Mouse (Mus musculus): ENCODE measurements at regions not wholly inside any gene's neighbourhood (a gene's known extent, or its start where the extent isn't known, plus 50 kb on each side); places are given as distances from the start of the nearest gene placed in this dataset.

DNA sequence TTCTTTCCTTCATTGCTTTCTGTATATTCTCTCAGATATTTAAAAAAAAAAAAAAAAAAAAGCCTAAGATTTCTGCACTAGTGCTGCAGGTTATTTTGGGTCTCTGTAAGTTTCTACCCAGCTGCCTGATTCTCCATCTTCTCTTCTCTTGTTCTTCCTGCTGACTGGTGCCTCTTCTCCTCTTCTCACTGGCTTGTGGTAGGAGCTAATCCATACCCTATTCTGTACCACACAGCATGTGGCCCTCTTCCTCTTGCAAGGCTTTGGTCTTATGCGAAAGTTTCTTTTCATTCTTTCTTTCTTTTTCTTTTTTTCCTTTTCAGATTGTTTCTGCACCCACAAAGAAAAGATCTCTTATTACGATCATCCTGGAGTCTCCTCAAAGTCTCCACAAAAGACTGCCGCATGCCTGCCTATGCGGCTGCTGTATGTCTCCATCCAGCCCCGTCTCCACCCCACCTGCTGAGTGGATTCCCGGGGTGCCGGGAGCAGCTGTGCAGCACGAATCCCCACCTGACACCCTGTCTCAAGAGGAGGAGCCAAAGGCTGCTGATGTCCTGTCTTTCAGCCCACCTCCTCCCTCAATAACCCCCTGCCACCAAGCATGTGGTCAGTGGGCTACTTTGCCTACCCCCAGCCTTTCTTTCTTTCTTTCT is 66.3 kb downstream of the Ythdf1 start:
- H3K27ac ChIP-seq (ENCODE audit: insufficient read depth, low read length): no peak overlapping the region
- H3K4me3 ChIP-seq (ENCODE audit: insufficient read depth, low read length): no peak overlapping the region
- no peak for TF ChIP-seq POLR2A (IDR thresholded peaks at IDR 0.05; ENCODE audit: extremely low read depth, insufficient read depth, low read length)
- no peak for TF ChIP-seq CTCF (IDR thresholded peaks at IDR 0.05; ENCODE audit: extremely low read depth, insufficient read depth, low read length)
- no peaks in the 10 kb centered on the region for H3K4me1 ChIP-seq (ENCODE audit: control insufficient read depth, insufficient read depth, low read length)

DNA sequence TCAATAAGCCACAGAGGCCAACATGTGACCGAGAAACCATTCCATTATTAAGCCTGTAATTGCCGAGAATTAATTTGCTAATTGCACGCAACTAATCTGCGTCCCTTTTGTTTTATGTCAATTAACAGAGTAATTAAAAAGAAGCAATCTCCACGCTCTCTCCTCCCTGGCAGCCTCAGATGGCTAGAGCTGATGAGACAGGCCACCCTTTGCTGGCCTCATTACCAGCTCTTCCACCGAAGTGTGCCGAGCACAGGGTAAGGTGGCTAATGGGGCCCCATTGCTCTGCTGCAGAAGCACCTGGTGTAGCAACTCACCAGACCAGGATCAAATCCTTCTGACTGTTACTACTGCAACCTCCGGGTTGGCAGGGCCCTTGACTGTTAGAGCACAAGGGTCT is 70.8 kb upstream of the Bhlhe23 start:
- no peak for TF ChIP-seq POLR2A (IDR thresholded peaks at IDR 0.05; ENCODE audit: extremely low read depth, insufficient read depth, low read length)
- no peak for TF ChIP-seq CTCF (IDR thresholded peaks at IDR 0.05; ENCODE audit: extremely low read depth, insufficient read depth, low read length)
- H3K27ac ChIP-seq (ENCODE audit: insufficient read depth, low read length): no peak overlapping the region
- H3K4me3 ChIP-seq (ENCODE audit: insufficient read depth, low read length): no peak overlapping the region
- H3K4me1 ChIP-seq (ENCODE audit: control insufficient read depth, insufficient read depth, low read length): no peaks in the 10 kb centered on the region; the same call in 1 of the 2 replicates

DNA sequence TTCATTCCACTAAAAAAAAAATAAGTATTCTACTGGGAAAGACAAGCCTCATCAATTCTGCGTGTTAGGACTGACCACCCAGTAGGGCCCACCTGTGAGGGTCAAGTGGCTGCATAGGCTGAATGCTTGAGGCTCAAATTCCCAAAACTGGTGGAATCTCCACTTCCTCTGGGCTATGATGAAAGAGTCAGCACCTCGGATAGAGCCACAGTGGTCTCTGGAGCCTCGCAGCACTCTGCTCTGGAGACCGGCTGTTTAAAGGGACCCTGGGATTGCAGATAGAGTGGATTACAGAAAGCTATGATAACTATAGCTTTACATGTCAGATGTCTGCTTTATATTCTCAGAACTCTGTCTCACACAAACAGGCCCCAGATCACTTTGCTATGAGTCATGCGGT is 68.3 kb upstream of the Bhlhe23 start:
- TF ChIP-seq CTCF (IDR thresholded peaks at IDR 0.05; ENCODE audit: extremely low read depth, insufficient read depth, low read length) (no peak), POLR2A (IDR thresholded peaks at IDR 0.05; ENCODE audit: extremely low read depth, insufficient read depth, low read length) (no peak)
- Histone ChIP-seq H3K4me1 (ENCODE audit: control insufficient read depth, insufficient read depth, low read length) (no peaks in the 10 kb centered on the region; the same call in 1 of the 2 replicates), H3K27ac (ENCODE audit: insufficient read depth, low read length) (no peak overlapping the region), H3K4me3 (ENCODE audit: insufficient read depth, low read length) (no peak overlapping the region)

DNA sequence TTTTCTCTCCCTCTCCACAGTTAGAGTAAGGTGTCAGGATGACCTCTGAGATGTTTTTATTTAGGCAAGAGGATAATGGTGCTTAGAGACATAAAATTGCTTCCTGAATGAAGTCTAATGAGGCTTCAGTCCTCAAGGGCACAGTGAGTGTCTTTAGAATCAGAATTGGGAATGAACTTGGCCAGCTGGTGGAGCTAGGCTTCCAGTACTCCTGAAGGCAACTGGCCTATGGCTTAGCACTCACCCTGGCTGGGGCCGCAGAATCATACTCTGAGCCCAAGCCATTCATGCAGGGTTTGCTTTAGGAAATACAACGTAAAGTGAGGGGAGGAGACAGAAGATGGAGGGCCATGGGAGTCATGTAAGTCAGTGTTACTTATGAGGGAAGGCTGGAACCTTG is 67.0 kb upstream of the Bhlhe23 start:
- H3K4me3 ChIP-seq (ENCODE audit: insufficient read depth, low read length): no peak overlapping the region
- no peak overlapping the region for H3K27ac ChIP-seq (ENCODE audit: insufficient read depth, low read length)
- TF ChIP-seq POLR2A (IDR thresholded peaks at IDR 0.05; ENCODE audit: extremely low read depth, insufficient read depth, low read length): no peak
- peak; percentile 28 for TF ChIP-seq CTCF (IDR thresholded peaks at IDR 0.05; ENCODE audit: extremely low read depth, insufficient read depth, low read length)
- H3K4me1 ChIP-seq (ENCODE audit: control insufficient read depth, insufficient read depth, low read length): no peaks in the 10 kb centered on the region; the same call in 1 of the 2 replicates

DNA sequence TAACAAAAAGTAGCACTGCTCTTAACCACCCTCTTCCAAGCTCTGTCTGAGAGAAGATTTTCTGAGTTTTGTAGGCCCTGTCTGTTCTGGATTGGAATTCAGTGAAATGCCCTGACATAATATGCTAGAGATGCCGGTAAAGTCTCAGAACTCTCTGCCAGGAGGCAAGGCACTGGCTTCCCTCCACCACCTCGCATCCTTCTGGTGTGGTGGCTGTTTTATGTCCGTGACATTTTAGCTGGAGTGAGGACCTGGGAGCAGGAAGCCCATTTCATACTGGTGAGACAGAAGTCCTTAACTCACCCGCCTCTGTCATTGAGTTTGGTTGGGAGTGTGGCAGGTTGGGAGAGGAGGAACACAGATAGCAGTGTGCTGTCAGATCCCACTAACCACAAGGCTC is 62.4 kb upstream of the Bhlhe23 start:
- Histone ChIP-seq H3K4me3 (ENCODE audit: insufficient read depth, low read length) (no peak overlapping the region), H3K27ac (ENCODE audit: insufficient read depth, low read length) (no peak overlapping the region), H3K4me1 (ENCODE audit: control insufficient read depth, insufficient read depth, low read length) (peaks cover 2% of the 10 kb centered on the region; the same call in 1 of the 2 replicates)
- TF ChIP-seq POLR2A (IDR thresholded peaks at IDR 0.05; ENCODE audit: extremely low read depth, insufficient read depth, low read length) (no peak), CTCF (IDR thresholded peaks at IDR 0.05; ENCODE audit: extremely low read depth, insufficient read depth, low read length) (no peak)

DNA sequence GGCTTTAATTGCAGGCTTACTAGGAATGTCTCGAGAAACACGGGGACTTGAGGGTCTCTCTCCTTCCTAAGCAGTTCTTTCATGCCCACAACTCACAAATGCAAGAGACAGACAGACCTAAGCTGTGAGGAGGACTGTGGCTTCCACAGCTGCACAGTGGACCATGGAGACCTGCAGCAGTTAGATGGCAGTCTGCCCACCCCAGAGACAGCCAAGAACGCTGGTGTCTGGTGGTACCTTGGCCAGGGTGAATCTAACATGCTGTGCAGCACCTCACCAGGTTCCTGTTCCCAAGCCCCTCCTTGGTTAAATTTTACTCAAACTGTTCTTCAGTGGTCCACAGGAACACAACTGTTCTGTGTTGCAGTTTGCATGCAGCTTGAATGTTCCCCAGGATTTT is 61.3 kb upstream of the Bhlhe23 start:
- TF ChIP-seq CTCF (IDR thresholded peaks at IDR 0.05; ENCODE audit: extremely low read depth, insufficient read depth, low read length) (no peak), POLR2A (IDR thresholded peaks at IDR 0.05; ENCODE audit: extremely low read depth, insufficient read depth, low read length) (no peak)

DNA sequence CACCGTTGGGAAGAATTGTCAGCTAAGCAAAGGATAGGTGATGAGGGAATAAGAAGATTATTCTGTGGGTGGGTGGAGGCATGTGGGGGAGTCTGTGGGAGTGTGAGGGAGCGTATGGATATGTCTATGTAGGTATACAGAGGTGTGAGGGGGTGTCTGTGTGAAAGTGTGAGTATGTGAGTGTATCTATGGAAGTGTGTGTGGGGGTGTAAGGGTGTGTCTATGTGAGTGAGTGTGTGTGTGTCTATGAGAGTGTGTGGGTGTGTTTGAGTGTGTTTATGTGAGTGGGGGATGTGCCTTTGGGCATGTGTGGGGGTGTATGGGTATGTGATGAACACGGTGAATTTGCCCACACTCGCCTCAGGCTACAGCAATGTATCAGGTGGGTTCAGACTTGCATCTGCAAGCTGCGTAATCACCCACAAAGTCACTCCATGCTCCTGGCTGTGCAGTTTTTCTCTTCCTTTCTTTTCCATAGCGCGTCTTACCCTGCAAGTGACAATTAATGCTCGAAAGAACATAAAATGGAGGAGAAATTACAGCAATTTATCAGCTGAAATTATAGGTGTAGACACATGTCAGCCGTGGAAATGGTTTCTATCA is 60.7 kb upstream of the Bhlhe23 start:
- peaks cover 2% of the 10 kb centered on the region; the same call in 1 of the 2 replicates for H3K4me1 ChIP-seq (ENCODE audit: control insufficient read depth, insufficient read depth, low read length)
- no peak overlapping the region for H3K27ac ChIP-seq (ENCODE audit: insufficient read depth, low read length)
- TF ChIP-seq POLR2A (IDR thresholded peaks at IDR 0.05; ENCODE audit: extremely low read depth, insufficient read depth, low read length) (no peak), CTCF (IDR thresholded peaks at IDR 0.05; ENCODE audit: extremely low read depth, insufficient read depth, low read length) (no peak)
- no peak overlapping the region for H3K4me3 ChIP-seq (ENCODE audit: insufficient read depth, low read length)

More for the DNA sequence above, 61.3 kb upstream of the Bhlhe23 start:
- H3K4me1 ChIP-seq (ENCODE audit: control insufficient read depth, insufficient read depth, low read length): peaks cover 2% of the 10 kb centered on the region; the same call in 1 of the 2 replicates
- no peak overlapping the region for H3K27ac ChIP-seq (ENCODE audit: insufficient read depth, low read length)
- H3K4me3 ChIP-seq (ENCODE audit: insufficient read depth, low read length): no peak overlapping the region

DNA sequence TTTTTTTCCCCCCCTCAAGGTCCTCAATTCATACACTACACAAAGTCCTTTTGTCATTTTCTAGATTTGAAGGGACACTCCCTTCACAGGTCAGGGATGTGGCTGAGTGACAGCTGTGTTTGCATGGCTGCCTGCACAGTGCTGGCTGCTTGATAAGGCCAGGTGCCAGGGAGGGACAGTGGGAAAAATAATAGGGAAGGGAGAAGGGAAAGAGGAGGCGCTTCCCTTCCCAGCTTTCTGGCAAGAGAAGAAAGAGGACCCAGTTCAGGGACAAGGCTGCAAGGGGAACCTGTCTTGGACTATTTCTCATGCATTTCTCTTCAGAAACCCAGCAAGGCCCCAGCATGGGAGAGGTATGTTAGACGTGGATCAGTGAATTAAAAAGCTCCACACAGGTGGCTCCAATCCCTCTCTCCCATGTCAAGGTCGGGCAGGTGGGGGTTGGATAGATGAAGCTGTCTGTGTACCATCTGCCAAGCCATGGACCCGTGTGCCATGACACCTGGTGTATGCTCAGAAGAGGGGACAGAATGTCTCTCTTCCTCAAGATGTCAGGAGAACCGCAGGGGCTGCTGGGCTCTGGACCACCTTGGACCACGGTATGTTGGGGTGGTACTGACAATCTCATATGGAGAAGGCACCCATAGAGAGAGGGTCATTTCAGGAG is 59.4 kb upstream of the Bhlhe23 start:
- TF ChIP-seq CTCF (IDR thresholded peaks at IDR 0.05; ENCODE audit: extremely low read depth, insufficient read depth, low read length) (no peak), POLR2A (IDR thresholded peaks at IDR 0.05; ENCODE audit: extremely low read depth, insufficient read depth, low read length) (no peak)
- Histone ChIP-seq H3K27ac (ENCODE audit: insufficient read depth, low read length) (no peak overlapping the region), H3K4me3 (ENCODE audit: insufficient read depth, low read length) (no peak overlapping the region)

DNA sequence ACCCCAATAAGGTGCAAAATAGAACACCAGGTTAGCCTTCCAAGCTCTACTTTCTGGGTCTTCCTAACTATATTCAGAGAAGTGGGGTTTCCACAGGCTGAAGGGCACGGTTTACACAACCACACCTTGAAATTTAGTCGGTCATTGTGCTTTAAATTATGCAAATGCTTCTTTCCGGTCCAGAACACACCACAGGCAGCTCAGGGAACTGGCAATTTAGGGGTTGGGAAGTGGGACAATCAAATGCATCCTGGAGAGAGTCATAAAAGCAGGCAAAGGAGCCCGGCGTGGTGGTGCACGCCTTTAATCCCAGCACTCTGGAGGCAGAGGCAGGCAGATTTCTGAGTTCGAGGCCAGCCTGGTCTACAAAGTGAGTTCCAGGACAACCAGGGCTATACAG is 56.0 kb upstream of the Bhlhe23 start:
- TF ChIP-seq CTCF (IDR thresholded peaks at IDR 0.05; ENCODE audit: extremely low read depth, insufficient read depth, low read length): no peak
- no peak for TF ChIP-seq POLR2A (IDR thresholded peaks at IDR 0.05; ENCODE audit: extremely low read depth, insufficient read depth, low read length)
- Histone ChIP-seq H3K4me3 (ENCODE audit: insufficient read depth, low read length) (no peak overlapping the region), H3K4me1 (ENCODE audit: control insufficient read depth, insufficient read depth, low read length) (peaks cover 3% of the 10 kb centered on the region), H3K27ac (ENCODE audit: insufficient read depth, low read length) (no peak overlapping the region)

More for the DNA sequence above, 59.4 kb upstream of the Bhlhe23 start:
- H3K4me1 ChIP-seq (ENCODE audit: control insufficient read depth, insufficient read depth, low read length): peaks cover 2% of the 10 kb centered on the region; the same call in 1 of the 2 replicates

Measured in cortical plate, adult 2 months (tissue).